Mouse (Mus musculus) kidney, adult 2 months (tissue): ENCODE data around the gene Hic1. TPM values are rescaled to one million over a fixed set of nuclear protein-coding genes. Genes with fewer than 3 reads are reported as not detected.

Experiments used
- DNase-seq: peaks from one replicate; pipeline ENCODE4 v3.0.0; 2021
- H3K27ac ChIP-seq: fragments of 200-500 bp; 2 replicates; pipeline ENCODE4 v1.5.1; 2012; ENCODE audit warnings: low read depth, low read length, control low read depth, inconsistent platforms; ENCODE audit not compliant: insufficient read depth
- H3K27me3 ChIP-seq: fragments of 200-500 bp; replicated peaks from 2 replicates; pipeline ENCODE4 v1.6.1; 2012; ENCODE audit warnings: mild to moderate bottlenecking, moderate library complexity, low read length, inconsistent platforms; ENCODE audit not compliant: control insufficient read depth, insufficient read depth
- H3K36me3 ChIP-seq: fragments of 200-500 bp; 2 replicates; pipeline ENCODE4 v1.6.1; 2012; ENCODE audit warnings: mild to moderate bottlenecking, moderate library complexity, low read length, inconsistent platforms; ENCODE audit not compliant: control insufficient read depth, insufficient read depth
- H3K4me1 ChIP-seq: fragments of 200-500 bp; 2 replicates; pipeline ENCODE4 v1.6.1; 2011; ENCODE audit warnings: low read length; ENCODE audit not compliant: control insufficient read depth, insufficient read depth
- H3K4me3 ChIP-seq: fragments of 200-500 bp; 2 replicates; pipeline ENCODE4 v1.5.1; 2011; ENCODE audit warnings: mild to moderate bottlenecking, low read depth, low read length, control low read depth; ENCODE audit not compliant: insufficient read depth
- CTCF ChIP-seq: fragments of 200-500 bp; conservative IDR thresholded peaks from 2 replicates; pipeline ENCODE4 v1.5.1; 2011; ENCODE audit warnings: low read depth, mild to moderate bottlenecking, control low read depth, low read length, moderate library complexity, mixed read lengths; ENCODE audit not compliant: insufficient read depth, insufficient read length
- POLR2A ChIP-seq: fragments of 200-500 bp; IDR thresholded peaks from one replicate; pipeline ENCODE4 v1.6.1; 2011; ENCODE audit warnings: low read depth, low read length, control low read depth
- WGBS: fragments of 180-500 bp; shearing (Covaris S2); methylation state at CpG from one replicate; pipeline ENCODE4 v1.1.7; 2018; 5-methylcytosine and 5-hydroxymethylcytosine counted together
- polyA plus RNA-seq: library from polyadenylated mRNA; depleted of rRNA; stranded (reverse); fragments of >200 nt; gene quantifications from 2 replicates; pipeline ENCODE4 v1.2.3, GENCODE M21; 2012

The Hic1 gene
- polyA plus RNA-seq, 1 experiment, result 8.6 TPM

DNA sequence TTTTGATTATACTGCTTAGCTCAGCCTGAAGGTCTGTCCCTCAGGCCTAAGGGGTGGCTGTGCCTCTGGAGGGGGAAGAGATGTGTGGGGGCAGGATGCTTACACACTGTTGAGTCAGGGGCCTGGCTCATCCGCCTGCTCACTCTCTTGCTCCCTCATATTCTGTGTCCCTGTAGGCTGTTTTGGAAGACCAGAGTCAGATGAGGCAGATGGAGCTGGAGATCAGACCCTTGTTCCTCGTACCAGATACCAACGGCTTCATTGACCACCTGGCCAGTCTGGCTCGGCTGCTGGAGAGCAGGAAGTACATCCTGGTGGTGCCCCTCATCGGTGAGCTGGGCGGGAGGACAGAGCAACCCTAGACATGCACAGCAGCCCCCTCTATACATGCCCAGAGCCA is 13.3 kb downstream of the Hic1 start:
- H3K27ac ChIP-seq, result no peak overlapping the region
- 0 out of 2 replicates have a peak, but pooled peaks cover 2% of the 10 kb centered on the region for H3K36me3 ChIP-seq
- no peak for DNase-seq
- WGBS, result 76% methylated on average over 6 of the region's 6 CpGs
- no peak overlapping the region for H3K4me3 ChIP-seq
- peaks cover 10% of the 10 kb centered on the region; the same call in 1 of the 2 replicates for H3K4me1 ChIP-seq
- TF ChIP-seq POLR2A (no peak), CTCF (no peak)
- H3K27me3 ChIP-seq, result no peaks in the 10 kb centered on the region

GRCm38 (mm10) chr11:75154053-75154585 is 15.2 kb downstream of the Hic1 start:
- DNase-seq, result no peak
- no peak for TF ChIP-seq POLR2A
- 0 out of 2 replicates have a peak, but pooled peaks have one; percentile 15 for TF ChIP-seq CTCF
- no peak overlapping the region for H3K4me3 ChIP-seq
- H3K27me3 ChIP-seq, result no peaks in the 10 kb centered on the region
- peaks cover 10% of the 10 kb centered on the region; the same call in 1 of the 2 replicates for H3K4me1 ChIP-seq
- H3K36me3 ChIP-seq, result 0 out of 2 replicates have a peak, but pooled peaks cover 2% of the 10 kb centered on the region
- 61% methylated on average over 6 of the region's 6 CpGs for WGBS
- no peak overlapping the region for H3K27ac ChIP-seq

- WGBS, result 61% methylated on average over 18 of the region's 18 CpGs
- Histone ChIP-seq H3K27me3 (no peaks in the 10 kb centered on the region), H3K27ac (peak overlapping the region; percentile 95), H3K4me1 (peaks cover 12% of the 10 kb centered on the region; the same call in 1 of the 2 replicates), H3K4me3 (no peak overlapping the region), H3K36me3 (0 out of 2 replicates have a peak, but pooled peaks cover 2% of the 10 kb centered on the region)
- TF ChIP-seq POLR2A, result no peak
- DNase-seq, result peak; percentile 70
These were observed 16.4 kb downstream of the Hic1 start for GRCm38 (mm10) chr11:75152603-75153557.

GRCm38 (mm10) chr11:75150346-75150745 is 19.0 kb downstream of the Hic1 start:
- WGBS, result 78% methylated on average over 1 of the region's 1 CpGs
- Histone ChIP-seq H3K27me3 (no peaks in the 10 kb centered on the region), H3K4me1 (peaks cover 12% of the 10 kb centered on the region; the same call in 1 of the 2 replicates), H3K4me3 (no peak overlapping the region), H3K36me3 (0 out of 2 replicates have a peak, but pooled peaks cover 2% of the 10 kb centered on the region), H3K27ac (no peak overlapping the region)
- TF ChIP-seq CTCF, result no peak
- no peak for TF ChIP-seq POLR2A
- DNase-seq, result no peak

- no peak for DNase-seq
- H3K4me1 ChIP-seq, result peaks cover 10% of the 10 kb centered on the region; the same call in 1 of the 2 replicates
- no peaks in the 10 kb centered on the region for H3K27me3 ChIP-seq
- H3K27ac ChIP-seq, result peak overlapping the region; percentile 45; the same call in 1 of the 2 replicates
- 86% methylated on average over 11 of the region's 11 CpGs for WGBS
- TF ChIP-seq POLR2A (no peak), CTCF (no peak)
- H3K4me3 ChIP-seq, result no peak overlapping the region
- H3K36me3 ChIP-seq, result peaks cover 5% of the 10 kb centered on the region; the same call in 1 of the 2 replicates
These were observed 20.8 kb downstream of the Hic1 start for GRCm38 (mm10) chr11:75148332-75149035.

GRCm38 (mm10) chr11:75147846-75148168 is 21.5 kb downstream of the Hic1 start:
- H3K27ac ChIP-seq, result peak overlapping the region; percentile 45; the same call in 1 of the 2 replicates
- DNase-seq, result peak; percentile 52
- no peaks in the 10 kb centered on the region for H3K27me3 ChIP-seq
- no peak overlapping the region for H3K4me3 ChIP-seq
- WGBS, result 38% methylated on average over 3 of the region's 3 CpGs
- H3K36me3 ChIP-seq, result peaks cover 5% of the 10 kb centered on the region; the same call in 1 of the 2 replicates
- TF ChIP-seq POLR2A (no peak), CTCF (no peak)
- H3K4me1 ChIP-seq, result peaks cover 10% of the 10 kb centered on the region; the same call in 1 of the 2 replicates
